In genomic region chr12:34906376-34906703, GRCm38 (mm10) we compare ENCODE assay signal across 8 mouse cellular contexts. TPM values are rescaled to one million over a fixed set of nuclear protein-coding genes. Genes with fewer than 3 reads are reported as not detected.
DNase-seq lines count a peak whose midpoint lies in the region; ATAC-seq and TF ChIP-seq lines count a peak whose summit lies in the region.

No protein-coding gene starts in this region.

- peaks cover 8% of the 10 kb centered on the region for H3K27me3 ChIP-seq in liver, adult 2 months (ENCODE audit: control insufficient read depth, insufficient read depth, low read length)
- peaks cover 7% of the 10 kb centered on the region; the same call in 1 of the 2 replicates for H3K27me3 ChIP-seq in embryonic facial prominence, embryonic 15.5 days
- H3K27me3 ChIP-seq in intestine, embryonic 14.5 days (replicated peaks; ENCODE audit: control insufficient read depth, insufficient read depth, low read length) = peaks cover 20% of the 10 kb centered on the region
- H3K27me3 ChIP-seq in neural tube, embryonic 13.5 days = peaks cover 22% of the 10 kb centered on the region

- WGBS in liver, adult 2 months = 3% methylated on average over 10 of the region's 10 CpGs
- 0% methylated on average over 10 of the region's 10 CpGs for WGBS in embryonic facial prominence, embryonic 15.5 days
- WGBS in intestine, embryonic 14.5 days = under 1% methylated on average over 10 of the region's 10 CpGs
- 4% methylated on average over 10 of the region's 10 CpGs for WGBS in neural tube, embryonic 13.5 days

- ATAC-seq in embryonic facial prominence, embryonic 15.5 days (ENCODE audit: insufficient number of reproducible peaks, low FRiP score, low TSS enrichment, low read depth) = 0 out of 2 replicates have a peak, but pooled peaks have one; percentile 23
- peak; percentile 13; the same call in 1 of the 2 replicates for ATAC-seq in intestine, embryonic 14.5 days (replicated peaks; ENCODE audit: low FRiP score, low TSS enrichment, low read depth)
- ATAC-seq in neural tube, embryonic 13.5 days (ENCODE audit: low read depth) = no peak

- H3K27ac ChIP-seq in liver, adult 2 months (replicated peaks; ENCODE audit: insufficient read depth, low read depth, low read length) = no peak overlapping the region
- no peak overlapping the region for H3K27ac ChIP-seq in embryonic facial prominence, embryonic 15.5 days (replicated peaks)
- H3K27ac ChIP-seq in intestine, embryonic 14.5 days (ENCODE audit: low read depth) = no peak overlapping the region
- 0 out of 2 replicates have a peak overlapping the region, but pooled peaks have one; percentile 81 for H3K27ac ChIP-seq in neural tube, embryonic 13.5 days (replicated peaks)

- no peak overlapping the region for H3K9ac ChIP-seq in liver, adult 2 months (ENCODE audit: low read depth, low read length)
- H3K9ac ChIP-seq in embryonic facial prominence, embryonic 15.5 days = peak overlapping the region; percentile 39
- H3K9ac ChIP-seq in intestine, embryonic 14.5 days (ENCODE audit: low read length) = peak overlapping the region; percentile 41
- peak overlapping the region; percentile 83 for H3K9ac ChIP-seq in neural tube, embryonic 13.5 days

- peak overlapping the region; percentile 93 for H3K4me2 ChIP-seq in embryonic facial prominence, embryonic 15.5 days (replicated peaks)
- H3K4me2 ChIP-seq in intestine, embryonic 14.5 days (ENCODE audit: low read length) = peak overlapping the region; percentile 93
- peak overlapping the region; percentile 76 for H3K4me2 ChIP-seq in neural tube, embryonic 13.5 days

- H3K79me2 ChIP-seq in liver, adult 2 months (ENCODE audit: control insufficient read depth, insufficient read depth, low read length) = no peaks in the 10 kb centered on the region

- no peak for TF ChIP-seq CTCF in liver, adult 2 months (IDR thresholded peaks at IDR 0.05; ENCODE audit: low read depth, low read length)

- H3K36me3 ChIP-seq in liver, adult 2 months (ENCODE audit: control insufficient read depth, insufficient read depth, low read length) = no peaks in the 10 kb centered on the region
- H3K36me3 ChIP-seq in embryonic facial prominence, embryonic 15.5 days = no peaks in the 10 kb centered on the region
- no peaks in the 10 kb centered on the region for H3K36me3 ChIP-seq in intestine, embryonic 14.5 days (ENCODE audit: control insufficient read depth, insufficient read depth, low read length)
- no peaks in the 10 kb centered on the region for H3K36me3 ChIP-seq in neural tube, embryonic 13.5 days

- no peaks in the 10 kb centered on the region for H3K9me3 ChIP-seq in embryonic facial prominence, embryonic 15.5 days (replicated peaks)
- H3K9me3 ChIP-seq in intestine, embryonic 14.5 days (ENCODE audit: control insufficient read depth, low read length) = no peaks in the 10 kb centered on the region
- no peaks in the 10 kb centered on the region for H3K9me3 ChIP-seq in neural tube, embryonic 13.5 days

- TF ChIP-seq POLR2A in liver, adult 2 months (IDR thresholded peaks at IDR 0.05; ENCODE audit: extremely low read depth, insufficient read depth, low read length) = no peak

- no peaks in the 10 kb centered on the region for H3K4me1 ChIP-seq in liver, adult 2 months (ENCODE audit: control insufficient read depth, insufficient read depth, low read length)
- H3K4me1 ChIP-seq in embryonic facial prominence, embryonic 15.5 days = 0 out of 2 replicates have a peak, but pooled peaks cover 7% of the 10 kb centered on the region
- no peaks in the 10 kb centered on the region for H3K4me1 ChIP-seq in intestine, embryonic 14.5 days (replicated peaks; ENCODE audit: control insufficient read depth, insufficient read depth, low read length)
- H3K4me1 ChIP-seq in neural tube, embryonic 13.5 days (replicated peaks) = peaks cover 13% of the 10 kb centered on the region

- H3K4me3 ChIP-seq in liver, adult 2 months (ENCODE audit: insufficient read depth, low read depth, low read length) = peak overlapping the region; percentile 40; the same call in 1 of the 2 replicates
- H3K4me3 ChIP-seq in embryonic facial prominence, embryonic 15.5 days (replicated peaks) = peak overlapping the region; percentile 68
- peak overlapping the region; percentile 65 for H3K4me3 ChIP-seq in intestine, embryonic 14.5 days (ENCODE audit: low read depth, low read length)
- peak overlapping the region; percentile 69 for H3K4me3 ChIP-seq in neural tube, embryonic 13.5 days

- no peak for DNase-seq in liver, adult 2 months (ENCODE audit: extremely low read depth, low read depth, low spot score)
- no peak for DNase-seq in liver
- DNase-seq in intestine, embryonic 14.5 days (ENCODE audit: low spot score) = peak; percentile 69
- no peak for DNase-seq in Muller cell, postnatal 12 days (ENCODE audit: inconsistent ontology term)
- no peak for DNase-seq in urinary bladder, adult 2 months (ENCODE audit: low spot score)
- DNase-seq in cerebellum, postnatal 4 days (ENCODE audit: low spot score in 2 of 2) = no peak

RNA-seq across cellular contexts. Expression of gene Hdac9, which starts 10.6 kb away (rescaled TPM):
- total RNA-seq in liver, adult 2 months (2014; rRNA removed) = 1.6 and 1.7 TPM in 2 replicates
- polyA plus RNA-seq in liver, adult 2 months (2012; rRNA removed) = 0.29 and 0.56 TPM in 2 replicates
- polyA plus RNA-seq in embryonic facial prominence, embryonic 15.5 days (2015; fragmentation: Nextera tagmentation; extraction: Ambion mirVana) = 7.4 and 8.1 TPM in 2 replicates
- polyA plus RNA-seq in intestine, embryonic 14.5 days (2014; fragmentation: Nextera tagmentation; extraction: Ambion mirVana) = 4.7 and 5.3 TPM in 2 replicates
- polyA plus RNA-seq in neural tube, embryonic 13.5 days (2015; fragmentation: Nextera tagmentation; extraction: Ambion mirVana) = 9.6 and 10.3 TPM in 2 replicates
- polyA plus RNA-seq in urinary bladder, adult 2 months (2012; rRNA removed) = 2.7 and 3.1 TPM in 2 replicates
